Mouse (Mus musculus) urinary bladder, adult 18-20 months (tissue): ENCODE measurements around the gene Spef2.
"Not testable (repeated sequence)": the region's sequence is repeated elsewhere in the genome, so short reads cannot be mapped to it uniquely, and the experiment has no call there.

Experiments used
- DNase-seq, 2 experiments: peaks; one replicate each; pipeline ENCODE4 v3.0.0; 2022; ENCODE audit warnings: low spot score in 2 of 2, mixed read lengths in 2 of 2

Gene Spef2

DNA sequence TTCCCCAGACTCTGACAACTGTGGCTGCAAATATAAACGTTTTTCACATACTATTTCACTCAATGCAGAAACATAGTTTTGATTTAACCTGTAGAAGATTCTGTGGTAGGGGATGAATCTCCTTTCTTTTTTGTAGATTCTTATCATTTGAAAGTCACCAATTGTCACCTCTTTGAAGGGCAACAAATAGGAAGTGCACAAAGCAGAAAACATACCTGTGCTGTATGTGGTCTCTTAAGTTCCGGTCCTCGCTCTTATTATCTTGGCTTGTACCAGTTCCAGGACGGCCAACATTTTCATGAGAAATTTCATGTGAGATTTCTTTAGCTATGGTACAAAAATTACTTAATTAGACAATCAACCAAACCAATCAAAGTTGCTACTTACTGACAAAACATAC, 80.1 kb downstream of the Spef2 start:
- DNase-seq, result no peak

GRCm38 (mm10) chr15:9664948-9665347, 83.7 kb downstream of the Spef2 start:
- not testable (repeated sequence) for DNase-seq

- DNase-seq, result no peak
These were observed 87.5 kb downstream of the Spef2 start for GRCm38 (mm10) chr15:9661215-9661614.

- DNase-seq, result no peak
These were observed 114.2 kb downstream of the Spef2 start for GRCm38 (mm10) chr15:9634471-9634870.

DNA sequence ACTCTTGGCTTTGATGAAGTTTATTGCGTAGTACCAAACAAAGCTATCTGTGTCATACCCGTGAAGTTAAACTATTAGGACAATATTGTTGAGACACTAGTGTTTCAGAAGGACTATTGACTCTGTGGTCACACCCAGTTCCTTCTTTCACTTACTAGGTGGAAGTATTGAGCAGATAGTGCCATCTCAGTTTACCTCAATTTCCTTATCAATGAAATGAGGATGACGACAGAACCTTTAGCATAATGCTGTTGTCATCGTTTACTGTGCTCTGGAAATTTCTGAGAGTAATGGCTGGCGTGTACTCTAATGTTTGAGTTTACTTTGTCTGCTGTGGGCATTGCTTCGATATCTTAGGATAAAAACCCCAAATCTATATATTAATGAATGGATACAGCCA, 117.0 kb downstream of the Spef2 start:
- DNase-seq, result no peak

- no peak for DNase-seq
These were observed 119.0 kb downstream of the Spef2 start for GRCm38 (mm10) chr15:9629660-9630059.

- DNase-seq, result no peak
These were observed 124.0 kb downstream of the Spef2 start for GRCm38 (mm10) chr15:9624619-9625018.

DNA sequence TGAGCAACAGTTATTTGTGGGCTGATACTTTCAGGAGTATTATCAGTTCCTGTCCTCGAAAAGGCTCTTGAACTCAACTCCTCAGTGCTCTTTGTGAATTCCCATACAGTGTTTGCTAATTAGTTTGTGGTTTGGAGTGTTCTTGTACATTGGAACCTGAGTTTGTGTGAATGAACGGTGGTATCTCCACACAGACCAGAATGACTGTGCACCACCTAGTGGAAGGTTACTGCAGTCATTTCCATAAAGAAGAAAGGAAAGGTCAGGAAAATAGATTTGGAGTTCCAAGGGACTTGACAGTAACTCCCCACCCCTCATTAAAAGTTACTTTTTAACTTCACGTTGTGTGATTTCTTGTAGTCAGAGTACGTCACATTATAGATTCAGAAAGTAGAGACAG, 140.5 kb downstream of the Spef2 start:
- DNase-seq, result no peak

- no peak for DNase-seq
These were observed 148.6 kb downstream of the Spef2 start for GRCm38 (mm10) chr15:9600088-9600455.

- DNase-seq, result no peak
These were observed 149.1 kb downstream of the Spef2 start for GRCm38 (mm10) chr15:9599382-9600087.

DNA sequence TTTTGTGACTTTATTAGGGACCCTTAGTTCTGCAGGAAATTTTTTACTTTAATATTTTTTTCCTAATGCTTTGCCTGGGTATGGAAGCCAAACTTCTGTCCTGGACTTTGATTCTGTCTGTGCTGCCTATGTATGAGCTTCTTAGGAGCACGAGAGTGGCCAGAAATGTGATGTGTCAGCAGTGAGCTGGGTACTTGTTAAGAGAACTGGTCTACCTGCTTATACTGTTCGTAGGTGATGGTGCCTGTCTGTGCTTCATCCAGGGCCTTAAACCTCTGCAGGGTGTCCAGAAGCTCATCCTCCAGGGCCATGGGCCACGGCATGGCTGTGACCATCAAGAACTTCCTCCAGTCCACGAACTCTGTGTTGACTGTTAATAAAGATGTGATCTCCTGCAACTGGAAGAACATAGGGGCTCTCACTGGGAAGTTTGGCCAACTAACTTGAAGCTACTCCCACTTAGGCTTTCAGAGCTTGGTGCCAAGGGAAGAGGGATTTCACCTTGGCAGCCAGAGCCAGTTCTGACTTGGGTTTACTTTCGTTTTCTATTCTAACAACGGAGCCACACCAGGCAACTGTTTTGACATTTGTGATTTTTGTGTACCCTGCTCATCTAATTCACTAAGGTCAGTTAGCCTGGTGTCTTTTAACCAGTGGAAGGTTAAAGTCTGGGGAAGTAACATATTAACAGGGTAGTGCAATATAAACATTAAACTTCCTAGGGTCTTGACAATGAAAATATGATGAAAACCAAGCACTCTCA, 152.2 kb downstream of the Spef2 start:
- DNase-seq, result no peak

DNA sequence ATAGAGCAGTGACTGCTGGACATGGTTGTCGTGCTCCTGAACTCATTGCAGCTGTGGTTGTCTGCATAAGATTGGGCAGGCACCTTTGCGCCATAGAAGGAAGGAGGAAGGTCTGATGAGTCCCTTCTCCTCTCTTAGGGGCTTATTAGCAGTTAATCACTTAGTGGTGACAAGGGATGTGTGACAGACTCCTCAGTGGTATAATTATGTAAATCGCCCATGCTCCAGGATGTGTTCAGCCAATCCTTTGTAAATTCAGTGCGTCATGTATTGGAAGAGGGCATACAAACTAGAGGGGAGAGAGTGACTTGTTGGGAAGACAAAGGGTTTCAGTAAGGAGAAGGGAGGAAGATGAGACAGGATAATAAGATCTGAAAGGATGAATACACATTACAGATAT, 158.7 kb downstream of the Spef2 start:
- no peak for DNase-seq

- no peak for DNase-seq
These were observed 168.0 kb downstream of the Spef2 start for GRCm38 (mm10) chr15:9580470-9581280.

- no peak for DNase-seq
These were observed 171.4 kb downstream of the Spef2 start for GRCm38 (mm10) chr15:9577303-9577702.

DNA sequence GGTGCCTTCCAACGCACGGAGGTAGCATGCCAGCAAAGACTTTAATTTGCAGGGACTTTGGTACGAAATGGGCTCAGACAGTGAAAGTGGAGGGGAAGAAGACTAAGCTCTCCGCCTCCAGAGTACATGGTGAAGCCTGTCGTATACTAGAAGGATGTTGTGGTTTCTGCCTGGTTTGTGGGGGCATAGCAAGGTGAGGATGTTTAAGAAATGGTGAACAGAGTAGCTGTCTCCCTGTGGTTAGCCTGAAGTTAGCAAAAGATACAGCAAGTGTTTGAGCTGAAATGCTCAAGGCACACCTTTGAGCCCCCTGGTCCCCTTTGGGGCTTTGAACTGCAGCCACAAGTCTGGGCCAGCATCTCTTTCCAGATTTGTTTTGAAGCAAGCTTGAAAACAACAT, 173.9 kb downstream of the Spef2 start:
- no peak for DNase-seq

- DNase-seq, result no peak
These were observed 175.3 kb downstream of the Spef2 start for GRCm38 (mm10) chr15:9573361-9573760.

- no peak for DNase-seq
These were observed 176.0 kb downstream of the Spef2 start for GRCm38 (mm10) chr15:9572664-9573063.

DNA sequence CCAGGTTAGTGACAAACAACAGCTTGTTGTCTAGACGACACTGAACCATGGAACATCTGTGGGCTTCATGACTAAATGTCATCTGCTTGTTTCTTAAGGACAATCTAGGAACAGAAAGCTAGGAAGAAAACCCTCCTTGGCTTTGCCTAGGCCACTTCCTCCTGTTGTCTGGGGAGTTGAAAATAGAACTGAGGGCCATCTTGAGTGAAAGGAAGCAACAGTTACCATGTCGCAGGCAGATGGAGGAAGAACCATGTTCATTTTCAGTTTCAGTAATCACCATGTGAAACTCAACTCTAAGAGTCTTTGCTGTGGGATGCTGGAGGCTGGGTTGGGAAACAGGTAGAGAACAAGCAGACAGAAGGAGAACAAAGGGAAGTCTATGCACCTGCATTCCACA, 176.8 kb downstream of the Spef2 start:
- no peak for DNase-seq

GRCm38 (mm10) chr15:9567316-9567715, 181.4 kb downstream of the Spef2 start:
- DNase-seq, result no peak

DNA sequence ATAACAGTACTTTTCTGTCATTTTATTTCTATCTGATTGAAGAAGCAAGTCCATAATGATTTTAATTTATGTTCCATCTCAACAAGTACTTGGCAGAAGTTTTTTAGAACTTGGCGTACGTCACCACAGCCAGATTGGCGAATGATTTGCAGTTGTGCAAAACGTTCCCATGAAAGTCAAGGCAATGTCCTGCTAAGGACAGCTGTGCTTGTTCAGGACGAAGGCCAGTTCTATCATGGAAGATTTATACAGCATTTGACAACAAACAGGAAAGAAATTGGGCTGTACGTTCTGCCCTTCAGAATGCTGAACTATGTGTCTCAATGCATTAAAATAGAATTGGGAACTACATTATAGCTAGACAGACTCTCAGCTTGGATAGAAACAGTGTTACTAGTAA, 183.3 kb downstream of the Spef2 start:
- no peak for DNase-seq

- no peak for DNase-seq
These were observed 184.5 kb downstream of the Spef2 start for GRCm38 (mm10) chr15:9564156-9564555.

- not testable (repeated sequence) for DNase-seq
These were observed 191.4 kb downstream of the Spef2 start for GRCm38 (mm10) chr15:9557264-9557663.

DNA sequence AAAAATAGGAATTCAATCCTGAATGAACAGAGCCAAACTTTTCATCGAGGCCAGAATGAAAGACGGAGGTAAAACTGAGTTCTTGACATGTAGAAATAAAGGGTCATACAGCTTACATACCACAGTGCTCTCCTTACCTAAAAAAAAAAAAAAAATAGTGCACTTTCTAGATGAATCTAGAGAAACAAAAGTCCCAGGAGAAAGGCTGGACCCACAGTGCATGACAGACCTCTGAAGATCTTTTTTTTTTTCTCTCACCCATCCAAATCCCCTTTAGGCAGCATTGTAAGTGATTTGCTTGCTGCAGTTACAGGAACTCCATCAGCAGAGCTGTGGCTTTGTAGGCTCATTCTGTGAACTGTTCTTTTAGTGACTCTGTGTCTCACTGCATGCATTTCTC, 199.7 kb downstream of the Spef2 start:
- no peak for DNase-seq
